Mouse (Mus musculus) stomach, postnatal 0 days (tissue): ENCODE data around the gene Ss18l1.

ENCODE experiments used
- CTCF ChIP-seq: IDR thresholded peaks from 2 replicates; pipeline ENCODE4 v1.5.1; 2016; ENCODE audit warnings: antibody characterized with exemption, low read depth, mild to moderate bottlenecking, moderate library complexity
- EP300 ChIP-seq: optimal IDR thresholded peaks from 2 replicates; pipeline ENCODE3; 2016; ENCODE audit warnings: antibody characterized with exemption

- TF ChIP-seq EP300 (no peak), CTCF (no peak)
Observed at GRCm38 (mm10) chr2:180071671-180072070, 29.4 kb downstream of the Ss18l1 start.
